Mouse (Mus musculus): ENCODE data around the gene Mrgprf.

Mrgprf gene

DNA sequence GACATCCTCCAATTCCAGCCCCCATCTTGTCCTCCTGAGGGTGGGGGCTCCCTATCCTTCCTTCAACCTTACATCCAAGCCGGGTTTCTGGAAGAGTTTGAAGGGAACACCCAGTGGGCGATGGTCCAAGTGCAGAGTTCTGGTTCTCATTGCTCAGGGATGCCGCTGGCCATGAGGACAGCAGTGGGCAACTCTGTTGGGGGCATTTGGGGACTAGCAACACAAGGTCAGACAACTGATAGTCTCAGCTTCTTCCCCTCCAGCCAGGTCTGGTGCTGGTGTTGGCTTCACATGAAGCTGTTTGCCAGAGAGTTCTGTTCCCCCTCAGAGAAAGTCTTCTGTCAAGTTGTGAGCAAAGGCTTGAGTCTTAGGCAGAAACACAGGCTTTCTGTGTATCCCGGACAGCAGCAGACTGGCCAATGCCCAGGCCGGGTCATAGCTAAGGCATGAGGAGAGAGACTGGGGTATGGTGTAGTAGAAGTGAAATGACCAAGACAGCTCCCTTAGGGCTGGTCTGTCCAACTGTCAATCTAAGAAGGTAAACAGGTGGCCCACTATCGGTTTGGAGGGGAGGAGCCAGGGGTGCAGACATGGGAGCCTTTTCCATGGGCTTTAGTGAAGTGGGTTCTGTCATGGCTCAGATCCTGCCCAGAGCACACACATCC lies 845 bp downstream of the Mrgprf start:
- no peak for DNase-seq

- peak; percentile 90 to 93 for DNase-seq
These were observed 2.1 kb downstream of the Mrgprf start for GRCm38 (mm10) chr7:145302488-145303285.

GRCm38 (mm10) chr7:145304153-145304552 lies 3.5 kb downstream of the Mrgprf start:
- no peak for DNase-seq

GRCm38 (mm10) chr7:145307636-145308035 lies 7.0 kb downstream of the Mrgprf start:
- no peak for DNase-seq

DNA sequence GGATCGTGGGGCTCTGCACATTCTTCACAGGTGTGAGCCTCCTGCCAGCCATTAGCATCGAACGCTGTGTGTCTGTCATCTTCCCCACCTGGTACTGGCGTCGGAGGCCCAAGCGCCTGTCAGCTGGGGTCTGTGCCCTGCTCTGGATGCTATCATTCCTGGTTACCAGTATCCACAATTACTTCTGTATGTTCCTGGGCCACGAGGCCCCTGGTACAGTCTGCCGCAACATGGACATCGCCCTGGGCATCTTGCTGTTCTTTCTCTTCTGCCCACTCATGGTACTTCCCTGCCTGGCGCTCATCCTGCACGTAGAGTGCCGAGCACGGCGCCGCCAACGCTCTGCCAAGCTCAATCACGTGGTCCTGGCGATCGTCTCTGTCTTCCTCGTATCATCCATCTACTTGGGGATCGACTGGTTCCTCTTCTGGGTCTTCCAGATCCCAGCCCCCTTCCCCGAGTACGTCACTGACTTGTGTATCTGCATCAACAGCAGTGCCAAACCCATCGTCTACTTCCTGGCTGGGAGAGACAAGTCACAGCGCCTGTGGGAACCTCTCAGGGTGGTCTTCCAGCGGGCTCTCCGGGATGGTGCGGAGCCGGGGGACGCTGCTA lies 7.5 kb downstream of the Mrgprf start:
- DNase-seq = no peak

GRCm38 (mm10) chr7:145308866-145309265 lies 8.2 kb downstream of the Mrgprf start:
- DNase-seq = no peak

DNA sequence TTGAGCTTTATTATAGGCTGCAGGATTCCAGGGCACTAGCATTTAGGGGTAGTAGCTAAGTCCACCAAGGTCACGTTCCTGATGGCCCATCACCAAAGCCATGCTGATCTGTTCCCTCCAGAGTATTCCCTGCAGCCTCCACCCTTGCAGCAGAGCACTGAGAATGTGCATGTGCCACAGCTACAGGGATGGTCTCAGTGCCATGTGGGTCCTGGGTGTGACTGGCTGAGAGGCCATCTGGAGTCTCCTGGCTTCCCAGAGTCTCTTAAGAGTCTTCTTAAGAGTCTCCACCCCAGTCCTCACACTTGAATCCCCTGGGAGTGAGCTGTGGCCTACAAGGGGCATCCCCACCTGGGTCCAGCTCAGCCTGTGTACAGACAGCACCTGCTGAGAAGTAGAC lies 9.2 kb downstream of the Mrgprf start:
- no peak for DNase-seq

DNA sequence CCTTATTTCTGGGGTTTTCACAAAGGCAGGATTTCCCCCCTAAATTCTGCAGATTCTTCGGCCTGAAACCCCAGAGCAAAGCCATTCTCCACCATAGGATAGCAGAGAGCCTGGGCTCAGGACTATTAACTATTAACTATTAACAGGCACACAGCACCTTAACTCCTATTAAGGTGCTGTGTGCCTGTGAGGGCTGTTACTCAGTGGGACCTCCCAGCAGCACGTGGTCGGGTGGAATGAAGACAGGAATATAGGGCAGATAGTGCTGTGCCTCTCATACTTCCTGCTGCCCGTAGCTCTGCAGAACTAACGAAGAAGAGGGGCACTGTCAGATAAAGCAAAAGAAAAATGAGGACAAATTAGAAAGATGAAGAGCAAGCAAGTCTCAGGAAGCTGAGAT lies 9.9 kb downstream of the Mrgprf start:
- no peak for DNase-seq

DNA sequence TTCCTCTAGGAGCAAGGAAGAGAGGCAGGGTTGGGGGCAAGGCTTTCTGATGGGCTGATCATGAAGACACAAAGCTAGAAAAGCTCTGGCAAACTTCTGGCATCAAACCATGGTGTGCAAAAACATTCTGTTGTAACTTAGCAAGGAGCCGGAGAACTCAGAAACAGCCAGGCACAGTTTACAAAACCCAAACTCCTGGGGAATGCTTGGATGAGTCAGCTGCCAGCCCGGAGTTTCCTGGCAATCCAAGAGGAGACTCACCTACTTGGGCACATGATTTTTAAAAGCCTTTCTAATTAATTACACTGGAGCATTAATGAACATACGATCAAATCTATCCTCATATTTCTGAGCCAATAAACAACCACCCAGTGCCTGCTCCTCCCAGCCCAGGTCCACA lies 11.5 kb downstream of the Mrgprf start:
- DNase-seq = no peak

GRCm38 (mm10) chr7:145314785-145315411 lies 14.3 kb downstream of the Mrgprf start, which contains the start of gene Mrgprd:
Gene Mrgprd (plus strand): TSS chr7:145314835.
- no peak for DNase-seq

- no peak for DNase-seq
These were observed 16.9 kb downstream of the Mrgprf start for GRCm38 (mm10) chr7:145317522-145317921.

- no peak for DNase-seq
These were observed 18.9 kb downstream of the Mrgprf start for GRCm38 (mm10) chr7:145319481-145319880.

DNA sequence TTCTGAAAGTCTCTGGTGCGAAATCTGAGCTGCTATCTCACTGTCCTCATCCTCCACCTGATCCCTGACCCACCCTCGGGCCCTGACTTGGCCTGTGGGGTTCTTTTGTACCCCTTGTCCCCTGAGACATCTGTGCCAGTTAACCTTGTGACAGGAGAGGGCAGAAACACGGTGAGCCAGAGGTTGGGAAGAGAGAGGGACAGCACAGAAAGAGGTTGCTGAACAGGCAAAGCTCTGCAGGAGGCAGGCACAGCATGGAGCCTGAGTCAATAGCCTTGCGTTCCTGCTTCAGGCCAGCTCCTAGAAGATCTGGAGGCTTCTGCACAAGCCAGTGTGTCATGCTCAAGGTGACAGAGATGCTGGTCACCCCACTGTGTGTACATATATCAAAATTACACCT lies 23.0 kb downstream of the Mrgprf start:
- DNase-seq = no peak

- no peak for DNase-seq
These were observed 25.1 kb downstream of the Mrgprf start for GRCm38 (mm10) chr7:145325697-145326096.

DNA sequence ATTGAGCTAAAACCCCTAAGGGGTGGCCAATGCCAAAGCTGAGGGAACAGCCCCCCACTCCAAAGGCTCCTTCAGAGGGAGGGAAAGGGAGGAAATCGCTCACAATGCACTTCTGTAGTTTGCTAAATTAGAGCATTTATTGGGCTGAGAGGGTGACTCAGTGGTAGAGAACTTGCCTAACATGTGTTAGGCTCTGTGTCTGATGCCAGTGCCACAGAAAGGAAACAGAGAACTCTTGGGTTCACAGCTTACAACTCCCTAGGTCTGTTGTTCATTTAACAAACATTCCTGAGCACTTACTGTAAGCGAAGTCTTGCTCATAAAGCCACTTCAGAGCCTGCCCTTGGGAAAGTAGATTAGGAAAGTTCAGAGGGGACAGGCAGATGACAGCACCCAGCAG lies 29.4 kb downstream of the Mrgprf start:
- no peak for DNase-seq

DNA sequence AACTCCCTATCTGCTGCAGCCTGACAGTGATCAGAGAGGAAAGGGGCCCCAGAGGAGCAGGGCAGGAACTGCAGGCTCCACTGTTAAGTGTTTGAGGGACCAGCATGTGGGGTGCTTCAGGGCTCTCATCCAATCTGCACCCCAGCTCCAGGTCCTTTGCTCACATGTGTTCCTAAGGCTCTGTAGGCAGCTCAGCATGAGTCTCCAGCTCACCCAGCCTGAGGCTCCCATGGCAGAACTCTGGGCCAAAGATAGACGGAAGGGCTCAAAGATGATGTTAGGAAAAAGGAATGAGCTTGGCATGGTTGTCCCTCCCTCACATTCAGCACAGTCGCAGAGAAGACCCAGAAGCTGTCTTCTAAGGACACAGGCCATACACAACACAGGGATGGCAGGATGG lies 30.0 kb downstream of the Mrgprf start:
- DNase-seq = no peak

- DNase-seq = no peak
These were observed 31.9 kb downstream of the Mrgprf start for GRCm38 (mm10) chr7:145332376-145333041.

- no peak for DNase-seq
These were observed 33.3 kb downstream of the Mrgprf start for GRCm38 (mm10) chr7:145333936-145334335.

DNA sequence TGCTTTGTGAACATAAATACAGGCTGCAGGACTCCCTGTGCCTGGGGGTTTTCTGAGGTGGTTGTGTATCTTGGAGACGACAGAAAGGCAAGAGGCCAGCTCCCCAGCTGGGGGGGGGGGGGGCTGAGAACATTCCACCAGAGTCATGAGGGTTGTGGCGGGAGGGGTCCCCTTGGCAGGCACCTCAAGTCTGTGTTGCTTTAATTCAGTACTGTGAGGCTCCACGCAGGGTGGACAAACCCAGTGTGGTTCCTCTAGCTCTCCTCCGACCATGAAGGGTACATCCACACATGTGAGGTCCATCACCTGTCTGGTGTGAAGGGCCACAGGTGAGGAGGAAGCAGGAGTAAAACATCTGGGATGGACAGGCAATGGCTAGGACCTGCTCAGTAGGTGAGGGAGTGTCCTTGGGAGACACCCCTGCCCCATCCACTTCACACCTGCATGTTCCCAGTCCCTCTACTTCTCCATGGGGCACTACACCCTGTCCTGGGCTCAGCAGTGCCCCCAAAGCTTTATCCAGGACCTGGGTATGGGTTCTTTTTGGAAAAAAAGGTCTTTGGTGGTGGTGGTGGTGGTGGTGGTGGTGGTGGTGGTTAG lies 33.9 kb downstream of the Mrgprf start:
- no peak for DNase-seq

DNA sequence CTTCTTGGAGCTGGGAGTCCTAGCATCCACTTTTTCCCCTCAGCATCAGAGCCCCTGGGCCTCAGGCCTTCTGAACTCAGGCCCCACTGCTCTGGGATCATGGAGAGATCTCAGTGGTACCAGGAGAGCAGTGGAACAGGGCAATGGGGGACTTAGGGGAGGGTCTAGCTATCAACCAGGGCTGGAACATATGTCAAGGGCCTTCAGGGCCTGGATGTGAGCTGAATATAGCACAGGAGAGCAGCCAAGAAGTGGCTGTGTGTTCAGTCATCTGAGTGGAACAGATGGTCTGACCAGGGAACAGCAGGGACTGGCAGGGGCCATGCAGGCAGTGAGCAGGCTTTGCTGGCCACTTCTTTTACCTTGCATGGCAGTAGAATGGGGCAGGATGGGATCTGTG lies 34.6 kb downstream of the Mrgprf start:
- DNase-seq = no peak

DNA sequence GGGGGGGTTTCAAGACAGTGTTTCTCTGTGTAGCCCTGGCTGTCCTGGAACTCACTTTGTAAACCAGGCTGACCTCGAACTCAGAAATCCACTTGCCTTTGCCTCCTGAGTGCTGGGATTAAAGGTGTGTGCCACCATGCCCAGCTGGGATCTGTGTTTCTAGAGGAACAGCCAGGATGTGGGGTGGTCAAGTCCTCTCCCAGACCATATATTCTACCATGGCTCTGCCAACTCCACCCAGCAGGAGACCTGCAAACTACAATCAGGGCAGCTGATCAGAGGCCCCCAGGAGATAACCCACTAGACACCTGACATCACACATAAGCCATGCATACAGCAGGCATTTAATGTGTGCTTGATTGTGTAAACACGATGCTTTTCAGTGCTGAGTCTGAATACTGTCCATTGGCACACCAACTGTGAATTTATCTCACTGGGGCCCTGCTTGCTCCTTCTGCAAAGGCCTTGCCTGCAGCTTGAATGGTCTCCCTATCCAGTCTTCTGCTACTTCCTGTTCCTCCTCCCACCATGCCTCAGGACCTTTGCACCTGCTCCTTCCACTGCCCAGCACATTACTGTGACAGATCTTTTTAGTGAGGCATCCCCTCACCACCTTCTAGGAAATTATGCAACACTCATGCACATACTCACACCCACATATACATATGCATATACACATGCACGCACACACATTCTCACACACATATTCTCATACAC lies 35.1 kb downstream of the Mrgprf start:
- no peak for DNase-seq

- DNase-seq = no peak
These were observed 37.3 kb downstream of the Mrgprf start for GRCm38 (mm10) chr7:145337889-145338288.

Data from lung, adult 18-20 months (tissue).